Mouse (Mus musculus) limb, embryonic 10.5 days (tissue): ENCODE measurements around the gene Adamtsl1. TPM values are rescaled to one million over a fixed set of nuclear protein-coding genes. Genes with fewer than 3 reads are reported as not detected.

Experiments
- DNase-seq: peaks from one replicate; pipeline ENCODE4 v3.0.0-alpha.2; 2017; ENCODE audit warnings: low spot score
- H3K27ac ChIP-seq: fragments of 300-500 bp; sonication (generic); 2 replicates; pipeline ENCODE4 v1.5.1; 2016; ENCODE audit warnings: mild to moderate bottlenecking
- H3K27me3 ChIP-seq: fragments of 300-500 bp; sonication (generic); 2 replicates; pipeline ENCODE4 v1.6.1; 2016; ENCODE audit warnings: low read depth, mild to moderate bottlenecking; ENCODE audit not compliant: poor library complexity, severe bottlenecking
- H3K36me3 ChIP-seq: fragments of 300-500 bp; sonication (generic); 2 replicates; pipeline ENCODE4 v1.6.1; 2016; ENCODE audit warnings: mild to moderate bottlenecking, moderate library complexity
- H3K4me1 ChIP-seq: fragments of 300-500 bp; sonication (generic); 2 replicates; pipeline ENCODE4 v1.6.1; 2016
- H3K4me3 ChIP-seq: fragments of 300-500 bp; sonication (generic); 2 replicates; pipeline ENCODE4 v1.5.1; 2016; ENCODE audit warnings: mild to moderate bottlenecking, moderate library complexity
- H3K9me3 ChIP-seq: fragments of 300-500 bp; sonication (generic); replicated peaks from 2 replicates; pipeline ENCODE4 v1.6.1; 2016; ENCODE audit warnings: mild to moderate bottlenecking
- WGBS: fragments of 180-500 bp; shearing (Covaris S2); methylation state at CpG from one replicate; pipeline ENCODE4 v1.1.7; 2016; 5-methylcytosine and 5-hydroxymethylcytosine counted together
- polyA plus RNA-seq: library from polyadenylated mRNA; unstranded; fragments of >200 nt; fragmentation: Nextera tagmentation; extraction: Ambion mirVana; gene quantifications from 2 replicates; pipeline ENCODE4 v1.2.1, GENCODE M21; 2016

Gene Adamtsl1
- polyA plus RNA-seq, 1 experiment from 2014 or later = 3.7 TPM

DNA sequence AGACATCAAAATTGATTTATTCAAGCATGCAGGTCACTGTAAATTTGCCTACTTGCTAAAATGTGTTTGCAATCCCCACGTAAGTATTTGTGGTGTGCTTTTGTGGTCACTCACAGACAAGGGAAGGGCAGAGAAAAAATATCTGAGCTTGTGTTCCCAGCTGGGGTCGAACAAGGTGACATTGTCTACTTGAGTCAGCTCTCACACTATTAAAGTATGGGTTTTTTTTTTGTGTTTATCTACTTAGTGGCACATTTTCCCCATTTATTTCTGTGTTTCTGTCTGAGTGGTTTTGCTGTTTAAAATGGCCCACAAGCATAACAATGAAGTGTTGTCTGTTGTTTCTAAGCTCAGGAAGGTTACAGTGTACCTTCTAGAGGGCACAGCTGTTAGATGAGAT, 612.7 kb downstream of the Adamtsl1 start:
- no peak for DNase-seq
- 78% methylated on average over 2 of the region's 2 CpGs for WGBS
- peaks cover 7% of the 10 kb centered on the region; the same call in 1 of the 2 replicates for H3K4me1 ChIP-seq

DNA sequence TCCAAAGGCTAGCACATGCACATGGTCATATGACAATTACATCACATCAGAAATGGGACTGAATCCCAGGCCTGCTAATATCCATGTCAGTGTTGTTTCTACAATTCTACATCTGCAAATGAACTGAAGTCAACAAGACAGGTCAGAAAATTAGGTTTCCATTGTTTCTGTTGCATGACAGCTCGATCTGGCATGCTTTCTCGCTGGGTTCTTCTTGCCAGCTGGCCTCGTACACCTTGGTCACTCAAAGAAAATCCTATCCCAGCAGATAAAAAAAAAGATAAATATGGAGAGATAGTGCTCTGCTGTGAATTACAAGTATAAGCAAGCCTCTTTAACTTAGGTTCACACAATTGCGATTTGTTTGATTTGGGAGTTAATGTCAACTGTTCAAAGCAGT, 644.6 kb downstream of the Adamtsl1 start:
- WGBS = 91% methylated on average over 4 of the region's 4 CpGs

More for the DNA sequence above, 612.7 kb downstream of the Adamtsl1 start:
- no peaks in the 10 kb centered on the region for H3K27me3 ChIP-seq
- no peak overlapping the region for H3K4me3 ChIP-seq
- H3K9me3 ChIP-seq = no peaks in the 10 kb centered on the region
- H3K27ac ChIP-seq = no peak overlapping the region
- H3K36me3 ChIP-seq = no peaks in the 10 kb centered on the region

GRCm38 (mm10) chr4:86159362-86159761, 645.4 kb downstream of the Adamtsl1 start:
- DNase-seq = no peak
- Histone ChIP-seq H3K4me1 (no peaks in the 10 kb centered on the region), H3K27ac (no peak overlapping the region), H3K9me3 (no peaks in the 10 kb centered on the region), H3K27me3 (no peaks in the 10 kb centered on the region), H3K36me3 (no peaks in the 10 kb centered on the region), H3K4me3 (no peak overlapping the region)
- WGBS = 59% methylated on average over 1 of the region's 1 CpGs

More for the DNA sequence above, 644.6 kb downstream of the Adamtsl1 start:
- Histone ChIP-seq H3K27me3 (no peaks in the 10 kb centered on the region), H3K4me1 (no peaks in the 10 kb centered on the region), H3K4me3 (no peak overlapping the region), H3K27ac (no peak overlapping the region), H3K9me3 (no peaks in the 10 kb centered on the region), H3K36me3 (no peaks in the 10 kb centered on the region)
- DNase-seq = no peak

GRCm38 (mm10) chr4:86170763-86171162, 656.8 kb downstream of the Adamtsl1 start:
- Histone ChIP-seq H3K4me1 (no peaks in the 10 kb centered on the region), H3K27ac (no peak overlapping the region), H3K4me3 (no peak overlapping the region), H3K36me3 (no peaks in the 10 kb centered on the region), H3K27me3 (no peaks in the 10 kb centered on the region), H3K9me3 (no peaks in the 10 kb centered on the region)
- WGBS = 92% methylated on average over 10 of the region's 10 CpGs
- no peak for DNase-seq

GRCm38 (mm10) chr4:86171461-86171860, 657.5 kb downstream of the Adamtsl1 start:
- H3K4me3 ChIP-seq = no peak overlapping the region
- WGBS = 77% methylated on average over 5 of the region's 5 CpGs
- DNase-seq = no peak
- H3K4me1 ChIP-seq = no peaks in the 10 kb centered on the region
- no peaks in the 10 kb centered on the region for H3K9me3 ChIP-seq
- no peak overlapping the region for H3K27ac ChIP-seq
- no peaks in the 10 kb centered on the region for H3K27me3 ChIP-seq
- H3K36me3 ChIP-seq = no peaks in the 10 kb centered on the region

DNA sequence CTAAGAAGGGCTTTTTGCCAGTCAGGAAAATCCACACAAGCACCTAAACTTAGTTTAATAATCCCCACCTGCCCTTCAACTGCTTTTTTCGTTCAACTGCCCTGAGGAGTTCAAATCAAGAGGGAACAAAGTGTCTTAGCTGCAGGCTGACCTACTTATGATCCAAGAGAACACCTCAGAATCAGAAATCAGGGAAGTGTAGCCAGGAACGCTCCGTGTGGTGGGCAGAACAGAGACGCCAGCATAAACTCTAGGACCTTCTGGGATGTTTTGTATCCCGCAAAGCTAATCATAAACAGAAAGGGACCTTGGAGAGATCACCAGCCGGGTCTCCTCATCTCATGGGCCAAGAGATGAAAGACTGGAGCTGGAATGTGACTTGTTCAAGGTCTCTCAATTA, 663.5 kb downstream of the Adamtsl1 start:
- no peaks in the 10 kb centered on the region for H3K4me1 ChIP-seq
- H3K27me3 ChIP-seq = no peaks in the 10 kb centered on the region
- no peak for DNase-seq
- no peak overlapping the region for H3K27ac ChIP-seq
- no peak overlapping the region for H3K4me3 ChIP-seq
- 89% methylated on average over 6 of the region's 6 CpGs for WGBS
- H3K9me3 ChIP-seq = no peaks in the 10 kb centered on the region
- no peaks in the 10 kb centered on the region for H3K36me3 ChIP-seq

GRCm38 (mm10) chr4:86178116-86178515, 664.1 kb downstream of the Adamtsl1 start:
- H3K36me3 ChIP-seq = no peaks in the 10 kb centered on the region
- H3K4me1 ChIP-seq = no peaks in the 10 kb centered on the region
- DNase-seq = no peak
- no peaks in the 10 kb centered on the region for H3K27me3 ChIP-seq
- no peak overlapping the region for H3K27ac ChIP-seq
- no peak overlapping the region for H3K4me3 ChIP-seq
- no peaks in the 10 kb centered on the region for H3K9me3 ChIP-seq
- WGBS = 90% methylated on average over 14 of the region's 14 CpGs

DNA sequence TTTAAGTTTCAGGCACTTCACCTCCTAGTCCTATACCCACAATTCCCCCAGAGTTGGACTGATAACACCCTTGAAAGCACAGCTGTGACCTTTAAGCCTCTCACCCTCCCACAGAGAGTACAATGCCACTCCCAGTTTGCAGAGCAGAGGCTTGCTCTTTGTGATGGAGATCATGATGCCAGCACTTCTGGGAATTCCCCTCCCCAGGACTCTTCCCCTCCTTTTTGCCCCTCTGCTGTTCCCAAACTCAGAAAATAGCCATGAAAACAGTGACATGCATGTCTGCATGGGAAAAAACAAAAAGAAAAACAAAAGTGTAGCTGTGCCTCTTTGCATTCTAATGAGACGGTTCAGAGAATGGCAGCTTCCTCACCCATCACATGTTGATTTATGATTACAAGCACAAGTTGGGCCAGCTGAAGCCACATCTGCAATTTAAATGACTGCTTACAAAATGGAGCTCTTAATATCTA, 669.8 kb downstream of the Adamtsl1 start:
- DNase-seq = no peak
- Histone ChIP-seq H3K4me3 (no peak overlapping the region), H3K27ac (peak overlapping the region; percentile 19; the same call in 1 of the 2 replicates), H3K4me1 (peaks cover 4% of the 10 kb centered on the region), H3K36me3 (no peaks in the 10 kb centered on the region), H3K27me3 (no peaks in the 10 kb centered on the region), H3K9me3 (no peaks in the 10 kb centered on the region)
- WGBS = 32% methylated on average over 1 of the region's 1 CpGs

GRCm38 (mm10) chr4:86189853-86190252, 675.9 kb downstream of the Adamtsl1 start:
- Histone ChIP-seq H3K27ac (no peak overlapping the region), H3K4me1 (no peaks in the 10 kb centered on the region), H3K36me3 (no peaks in the 10 kb centered on the region), H3K9me3 (no peaks in the 10 kb centered on the region), H3K27me3 (no peaks in the 10 kb centered on the region), H3K4me3 (no peak overlapping the region)
- DNase-seq = no peak
- 92% methylated on average over 2 of the region's 2 CpGs for WGBS

GRCm38 (mm10) chr4:86191195-86191594, 677.2 kb downstream of the Adamtsl1 start:
- H3K4me3 ChIP-seq = no peak overlapping the region
- H3K9me3 ChIP-seq = no peaks in the 10 kb centered on the region
- no peak overlapping the region for H3K27ac ChIP-seq
- H3K27me3 ChIP-seq = no peaks in the 10 kb centered on the region
- H3K36me3 ChIP-seq = no peaks in the 10 kb centered on the region
- no peaks in the 10 kb centered on the region for H3K4me1 ChIP-seq
- WGBS = 86% methylated on average over 5 of the region's 5 CpGs
- no peak for DNase-seq

DNA sequence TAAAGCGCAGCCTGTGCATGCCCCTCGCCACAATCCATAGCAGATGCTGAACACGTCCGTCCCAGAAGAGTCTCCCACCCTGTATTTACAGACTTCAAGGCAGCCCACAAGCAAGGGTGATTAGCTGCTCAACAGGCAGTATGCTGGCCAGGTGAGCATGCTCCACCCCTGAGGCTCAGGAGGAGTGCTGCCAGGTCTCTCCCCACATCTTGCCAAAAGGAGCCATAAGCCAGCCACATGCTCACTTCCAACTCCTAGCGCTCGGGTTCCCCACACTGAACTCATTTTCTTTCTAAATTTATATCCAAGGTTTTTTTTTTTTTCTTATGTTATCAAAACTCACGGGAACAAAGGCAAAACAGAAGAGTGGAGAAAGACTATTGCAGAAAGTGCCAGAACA, 687.8 kb downstream of the Adamtsl1 start:
- no peak for DNase-seq
- Histone ChIP-seq H3K36me3 (no peaks in the 10 kb centered on the region), H3K4me3 (no peak overlapping the region), H3K4me1 (no peaks in the 10 kb centered on the region), H3K27ac (no peak overlapping the region), H3K9me3 (no peaks in the 10 kb centered on the region), H3K27me3 (no peaks in the 10 kb centered on the region)
- 68% methylated on average over 7 of the region's 7 CpGs for whole genome bisulfite sequencing

- Histone ChIP-seq H3K36me3 (no peaks in the 10 kb centered on the region), H3K27me3 (no peaks in the 10 kb centered on the region), H3K4me3 (no peak overlapping the region), H3K9me3 (no peaks in the 10 kb centered on the region), H3K4me1 (no peaks in the 10 kb centered on the region), H3K27ac (no peak overlapping the region)
- no peak for DNase-seq
- WGBS = 86% methylated on average over 2 of the region's 2 CpGs
Observed at GRCm38 (mm10) chr4:86203288-86203687, 689.3 kb downstream of the Adamtsl1 start.

GRCm38 (mm10) chr4:86224875-86225274, 710.9 kb downstream of the Adamtsl1 start:
- Histone ChIP-seq H3K27ac (no peak overlapping the region), H3K9me3 (no peaks in the 10 kb centered on the region), H3K27me3 (no peaks in the 10 kb centered on the region), H3K4me3 (no peak overlapping the region), H3K36me3 (no peaks in the 10 kb centered on the region), H3K4me1 (no peaks in the 10 kb centered on the region)
- DNase-seq = no peak
- WGBS = 73% methylated on average over 5 of the region's 5 CpGs

GRCm38 (mm10) chr4:86227096-86227495, 713.1 kb downstream of the Adamtsl1 start:
- 98% methylated on average over 1 of the region's 1 CpGs for WGBS
- Histone ChIP-seq H3K4me3 (no peak overlapping the region), H3K9me3 (no peaks in the 10 kb centered on the region), H3K27me3 (no peaks in the 10 kb centered on the region), H3K4me1 (peaks cover 9% of the 10 kb centered on the region; the same call in 1 of the 2 replicates), H3K36me3 (no peaks in the 10 kb centered on the region), H3K27ac (no peak overlapping the region)
- DNase-seq = no peak
